Mouse (Mus musculus): ENCODE data around the gene Plcb4. TPM values are rescaled to one million over a fixed set of nuclear protein-coding genes. Genes with fewer than 3 reads are reported as not detected.

Plcb4 gene
- polyA plus RNA-seq, 1 experiment from 2014 or later = 44.9 TPM

DNA sequence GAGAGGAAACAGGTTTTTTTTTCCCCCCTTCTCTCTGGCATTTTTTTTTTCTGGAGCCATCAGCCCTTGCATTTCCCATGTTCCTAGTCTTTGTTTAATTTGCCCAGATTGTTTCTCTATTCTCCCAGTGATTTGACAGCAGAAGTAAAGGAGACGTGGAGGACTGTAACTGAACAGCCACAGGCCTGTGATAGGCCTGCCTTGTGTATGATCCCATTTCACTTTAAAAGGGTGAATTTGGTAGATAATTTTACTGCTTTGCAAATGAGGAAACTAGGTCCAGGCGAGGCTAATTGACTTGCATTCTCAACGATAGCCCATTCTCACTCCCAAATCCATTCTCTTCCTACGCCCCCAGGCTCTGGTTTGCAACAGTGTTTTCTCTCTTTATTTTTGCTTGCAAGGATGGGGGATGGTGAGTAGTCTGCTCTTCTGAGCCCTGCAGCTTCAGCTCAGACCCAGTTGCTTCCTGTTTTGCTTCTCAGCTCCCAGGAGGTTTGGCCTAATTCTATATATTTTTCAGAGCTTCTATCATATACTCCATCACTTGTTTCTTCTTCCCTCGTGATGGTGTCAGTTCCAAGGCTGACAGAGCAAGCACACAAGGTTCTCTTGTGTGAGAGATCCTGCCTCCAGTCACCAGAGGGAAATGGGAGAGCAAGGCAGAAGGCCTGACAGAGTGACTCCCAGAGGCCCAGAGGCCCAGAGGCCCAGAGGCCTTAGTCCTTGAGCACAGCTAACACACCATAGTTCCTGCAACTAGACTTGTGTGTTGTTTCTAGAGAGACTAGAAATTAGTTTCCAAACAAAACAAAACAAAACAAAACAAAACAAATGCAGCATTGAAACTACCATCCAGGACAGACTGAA, 139.1 kb downstream of the Plcb4 start:
- no peak for ATAC-seq (ENCODE audit: insufficient number of reproducible peaks, insufficient read depth, low FRiP score, low read depth)
- Histone ChIP-seq H3K4me2 (ENCODE audit: low read length) (no peak overlapping the region), H3K27ac (replicated peaks in 1 of 2; ENCODE audit: control insufficient read depth in 1 of 2, insufficient read depth in 1 of 2, low read depth in 2 of 2, low read length in 2 of 2) (peak overlapping the region; percentile 37 to 42; a peak in 2 of 4 replicates), H3K9me3 (ENCODE audit: control insufficient read depth, low read length) (no peaks in the 10 kb centered on the region), H3K4me1 (ENCODE audit: control insufficient read depth in 2 of 2, insufficient read depth in 2 of 2, low read length in 2 of 2) (peaks cover 3 to 12% of the 10 kb centered on the region in 2 experiments; a peak in 2 of 4 replicates), H3K27me3 (ENCODE audit: control insufficient read depth, insufficient read depth, low read length) (no peaks in the 10 kb centered on the region), H3K36me3 (ENCODE audit: control insufficient read depth, insufficient read depth, low read length) (no peaks in the 10 kb centered on the region), H3K9ac (ENCODE audit: low read length) (no peak overlapping the region), H3K4me3 (ENCODE audit: control insufficient read depth in 1 of 2, insufficient read depth in 1 of 2, low read depth in 1 of 2, low read length in 2 of 2) (no peak overlapping the region)
- WGBS = 59% methylated on average over 5 of the region's 5 CpGs

- Histone ChIP-seq H3K4me2 (ENCODE audit: low read length) (no peak overlapping the region), H3K27me3 (ENCODE audit: control insufficient read depth, insufficient read depth, low read length) (no peaks in the 10 kb centered on the region), H3K36me3 (ENCODE audit: control insufficient read depth, insufficient read depth, low read length) (no peaks in the 10 kb centered on the region), H3K9me3 (ENCODE audit: control insufficient read depth, low read length) (no peaks in the 10 kb centered on the region), H3K4me1 (ENCODE audit: control insufficient read depth in 2 of 2, insufficient read depth in 2 of 2, low read length in 2 of 2) (peaks cover 3 to 12% of the 10 kb centered on the region in 2 experiments; a peak in 2 of 4 replicates), H3K9ac (ENCODE audit: low read length) (no peak overlapping the region), H3K27ac (replicated peaks in 1 of 2; ENCODE audit: control insufficient read depth in 1 of 2, insufficient read depth in 1 of 2, low read depth in 2 of 2, low read length in 2 of 2) (no peak overlapping the region), H3K4me3 (ENCODE audit: control insufficient read depth in 1 of 2, insufficient read depth in 1 of 2, low read depth in 1 of 2, low read length in 2 of 2) (no peak overlapping the region)
- 82% methylated on average over 10 of the region's 10 CpGs for WGBS
- no peak for ATAC-seq (ENCODE audit: insufficient number of reproducible peaks, insufficient read depth, low FRiP score, low read depth)
Observed at GRCm38 (mm10) chr2:135799149-135799770, 140.4 kb downstream of the Plcb4 start.

- Histone ChIP-seq H3K4me1 (ENCODE audit: control insufficient read depth in 2 of 2, insufficient read depth in 2 of 2, low read length in 2 of 2) (peaks cover 3 to 12% of the 10 kb centered on the region in 2 experiments; a peak in 2 of 4 replicates), H3K4me2 (ENCODE audit: low read length) (no peak overlapping the region), H3K9ac (ENCODE audit: low read length) (no peak overlapping the region), H3K36me3 (ENCODE audit: control insufficient read depth, insufficient read depth, low read length) (no peaks in the 10 kb centered on the region), H3K4me3 (ENCODE audit: control insufficient read depth in 1 of 2, insufficient read depth in 1 of 2, low read depth in 1 of 2, low read length in 2 of 2) (no peak overlapping the region), H3K9me3 (ENCODE audit: control insufficient read depth, low read length) (no peaks in the 10 kb centered on the region), H3K27me3 (ENCODE audit: control insufficient read depth, insufficient read depth, low read length) (no peaks in the 10 kb centered on the region), H3K27ac (replicated peaks in 1 of 2; ENCODE audit: control insufficient read depth in 1 of 2, insufficient read depth in 1 of 2, low read depth in 2 of 2, low read length in 2 of 2) (no peak overlapping the region)
- ATAC-seq (ENCODE audit: insufficient number of reproducible peaks, insufficient read depth, low FRiP score, low read depth) = no peak
- 88% methylated on average over 6 of the region's 6 CpGs for WGBS
Observed at GRCm38 (mm10) chr2:135800385-135800784, 141.6 kb downstream of the Plcb4 start.

DNA sequence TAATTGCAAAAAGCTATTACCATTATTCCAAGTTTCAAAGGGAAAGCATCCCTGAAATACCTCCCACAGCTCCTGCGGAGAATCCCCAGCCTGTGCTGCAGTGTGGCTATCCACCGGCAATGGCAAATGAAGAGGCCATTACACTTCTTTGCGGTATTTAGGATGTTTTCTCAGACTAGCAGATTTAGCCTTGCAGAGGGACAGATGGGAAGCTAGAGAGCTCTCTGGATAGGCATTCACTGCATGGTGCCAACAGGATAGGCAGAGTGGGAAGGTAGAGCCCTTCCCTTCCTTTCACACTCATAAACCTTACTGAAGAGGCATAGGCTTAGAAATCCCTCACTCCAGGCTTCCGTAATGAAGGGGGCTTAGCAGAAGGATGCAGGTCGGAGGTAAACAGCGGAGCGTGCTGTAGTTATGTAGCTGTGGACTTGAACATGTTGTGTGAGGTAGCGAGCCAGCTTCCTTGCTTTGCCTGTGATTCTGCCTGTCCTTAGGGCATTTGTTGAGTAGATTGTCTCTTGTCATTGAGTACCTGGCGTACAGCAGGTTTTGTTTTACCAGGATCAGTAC, 144.2 kb downstream of the Plcb4 start:
- peaks cover 4 to 12% of the 10 kb centered on the region in 2 experiments; a peak in 3 of 4 replicates for H3K4me1 ChIP-seq (ENCODE audit: control insufficient read depth in 2 of 2, insufficient read depth in 2 of 2, low read length in 2 of 2)
- WGBS = 91% methylated on average over 9 of the region's 9 CpGs
- H3K4me3 ChIP-seq (ENCODE audit: control insufficient read depth in 1 of 2, insufficient read depth in 1 of 2, low read depth in 1 of 2, low read length in 2 of 2) = no peak overlapping the region
- H3K9ac ChIP-seq (ENCODE audit: low read length) = no peak overlapping the region
- no peak for ATAC-seq (ENCODE audit: insufficient number of reproducible peaks, insufficient read depth, low FRiP score, low read depth)
- H3K27ac ChIP-seq (replicated peaks in 1 of 2; ENCODE audit: control insufficient read depth in 1 of 2, insufficient read depth in 1 of 2, low read depth in 2 of 2, low read length in 2 of 2) = no peak overlapping the region
- no peaks in the 10 kb centered on the region for H3K9me3 ChIP-seq (ENCODE audit: control insufficient read depth, low read length)
- no peaks in the 10 kb centered on the region for H3K27me3 ChIP-seq (ENCODE audit: control insufficient read depth, insufficient read depth, low read length)
- H3K4me2 ChIP-seq (ENCODE audit: low read length) = no peak overlapping the region
- H3K36me3 ChIP-seq (ENCODE audit: control insufficient read depth, insufficient read depth, low read length) = no peaks in the 10 kb centered on the region

DNA sequence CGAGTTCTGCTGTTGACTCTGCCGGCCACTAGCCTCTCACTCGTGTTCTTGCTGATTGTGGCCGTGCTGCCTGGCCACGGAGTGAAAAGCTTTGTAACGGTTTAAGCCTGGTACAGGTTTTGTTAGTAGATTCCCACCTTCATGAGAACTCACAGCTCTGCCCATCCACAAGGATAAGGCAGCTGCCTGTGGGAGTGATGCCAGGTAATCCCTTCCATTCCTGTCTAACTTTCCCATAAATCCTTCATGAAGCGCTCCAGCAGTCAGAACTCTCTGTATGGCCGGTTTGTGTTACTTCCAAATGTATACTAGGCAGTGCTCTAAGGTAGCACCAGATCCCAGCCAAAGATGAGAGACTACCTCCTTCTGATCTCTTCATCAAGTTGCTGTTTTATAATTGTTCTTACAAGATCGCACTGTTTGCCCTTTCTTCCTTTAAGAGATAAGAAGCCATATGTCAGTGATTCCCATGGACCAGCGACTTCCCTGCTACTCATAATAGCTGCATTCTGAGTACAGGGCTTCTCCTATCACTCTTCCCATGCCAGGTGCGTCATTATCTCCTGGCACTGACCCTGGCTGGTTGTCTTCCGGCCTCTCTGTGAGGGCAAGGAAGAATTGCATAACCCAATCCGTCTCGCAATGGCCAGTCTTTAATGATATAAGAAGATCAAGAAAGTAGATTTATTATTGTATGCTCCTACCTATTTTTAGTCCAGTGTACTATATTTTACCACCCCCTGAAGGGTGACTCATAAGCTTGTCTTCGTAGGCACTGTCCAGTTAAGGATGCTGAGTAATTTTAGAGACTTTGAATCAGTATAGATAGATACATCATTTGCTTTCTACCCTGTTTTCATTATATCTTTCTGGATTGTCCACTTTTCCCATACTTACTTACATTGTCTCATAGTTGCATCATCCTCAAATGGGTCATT, 147.2 kb downstream of the Plcb4 start:
- H3K36me3 ChIP-seq (ENCODE audit: control insufficient read depth, insufficient read depth, low read length) = no peaks in the 10 kb centered on the region
- WGBS = 73% methylated on average over 15 of the region's 15 CpGs
- ATAC-seq (ENCODE audit: insufficient number of reproducible peaks, insufficient read depth, low FRiP score, low read depth) = no peak

DNA sequence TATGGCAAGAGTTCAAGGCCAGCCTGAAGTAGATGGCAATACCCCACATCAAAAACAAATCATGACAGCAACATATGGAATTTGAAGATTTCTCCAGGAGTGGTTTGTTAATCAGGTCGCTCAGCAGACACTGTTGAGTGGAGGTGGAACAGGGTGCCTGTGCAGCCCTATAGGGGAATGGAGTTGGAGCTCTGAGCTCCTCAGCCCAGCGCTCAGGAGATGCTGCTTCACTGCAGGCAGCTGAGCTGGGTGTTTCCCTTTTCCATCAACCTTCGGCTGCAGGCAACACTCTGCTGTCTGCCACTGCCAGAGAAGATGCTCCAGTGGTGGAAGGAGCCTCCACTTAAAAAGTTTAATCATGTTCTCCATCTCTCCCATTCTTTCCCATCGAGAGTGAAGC, 149.5 kb downstream of the Plcb4 start:
- Histone ChIP-seq H3K4me1 (ENCODE audit: control insufficient read depth in 2 of 2, insufficient read depth in 2 of 2, low read length in 2 of 2) (peaks cover 5 to 9% of the 10 kb centered on the region in 2 experiments), H3K9me3 (ENCODE audit: control insufficient read depth, low read length) (no peaks in the 10 kb centered on the region), H3K4me2 (ENCODE audit: low read length) (no peak overlapping the region), H3K27ac (replicated peaks in 1 of 2; ENCODE audit: control insufficient read depth in 1 of 2, insufficient read depth in 1 of 2, low read depth in 2 of 2, low read length in 2 of 2) (no peak overlapping the region), H3K9ac (ENCODE audit: low read length) (no peak overlapping the region), H3K36me3 (ENCODE audit: control insufficient read depth, insufficient read depth, low read length) (no peaks in the 10 kb centered on the region), H3K27me3 (ENCODE audit: control insufficient read depth, insufficient read depth, low read length) (no peaks in the 10 kb centered on the region), H3K4me3 (ENCODE audit: control insufficient read depth in 1 of 2, insufficient read depth in 1 of 2, low read depth in 1 of 2, low read length in 2 of 2) (no peak overlapping the region)
- WGBS = 74% methylated on average over 4 of the region's 4 CpGs
- no peak for ATAC-seq (ENCODE audit: insufficient number of reproducible peaks, insufficient read depth, low FRiP score, low read depth)

More for the DNA sequence above, 147.2 kb downstream of the Plcb4 start:
- Histone ChIP-seq H3K27me3 (ENCODE audit: control insufficient read depth, insufficient read depth, low read length) (no peaks in the 10 kb centered on the region), H3K4me2 (ENCODE audit: low read length) (no peak overlapping the region), H3K9ac (ENCODE audit: low read length) (no peak overlapping the region), H3K9me3 (ENCODE audit: control insufficient read depth, low read length) (no peaks in the 10 kb centered on the region), H3K27ac (replicated peaks in 1 of 2; ENCODE audit: control insufficient read depth in 1 of 2, insufficient read depth in 1 of 2, low read depth in 2 of 2, low read length in 2 of 2) (no peak overlapping the region), H3K4me1 (ENCODE audit: control insufficient read depth in 2 of 2, insufficient read depth in 2 of 2, low read length in 2 of 2) (peaks cover 5 to 9% of the 10 kb centered on the region in 2 experiments), H3K4me3 (ENCODE audit: control insufficient read depth in 1 of 2, insufficient read depth in 1 of 2, low read depth in 1 of 2, low read length in 2 of 2) (no peak overlapping the region)

GRCm38 (mm10) chr2:135810841-135811240, 152.0 kb downstream of the Plcb4 start:
- Histone ChIP-seq H3K4me2 (ENCODE audit: low read length) (no peak overlapping the region), H3K36me3 (ENCODE audit: control insufficient read depth, insufficient read depth, low read length) (no peaks in the 10 kb centered on the region), H3K27me3 (ENCODE audit: control insufficient read depth, insufficient read depth, low read length) (no peaks in the 10 kb centered on the region), H3K4me1 (ENCODE audit: control insufficient read depth in 2 of 2, insufficient read depth in 2 of 2, low read length in 2 of 2) (peaks cover 5 to 7% of the 10 kb centered on the region in 2 experiments), H3K27ac (replicated peaks in 1 of 2; ENCODE audit: control insufficient read depth in 1 of 2, insufficient read depth in 1 of 2, low read depth in 2 of 2, low read length in 2 of 2) (0 out of 4 replicates have a peak overlapping the region, but pooled peaks of 1 of the 2 experiments have one; percentile 19), H3K9me3 (ENCODE audit: control insufficient read depth, low read length) (no peaks in the 10 kb centered on the region), H3K4me3 (ENCODE audit: control insufficient read depth in 1 of 2, insufficient read depth in 1 of 2, low read depth in 1 of 2, low read length in 2 of 2) (no peak overlapping the region), H3K9ac (ENCODE audit: low read length) (no peak overlapping the region)
- no peak for ATAC-seq (ENCODE audit: insufficient number of reproducible peaks, insufficient read depth, low FRiP score, low read depth)
- WGBS = 66% methylated on average over 6 of the region's 6 CpGs

All from heart, embryonic 14.5 days (tissue).